Mouse (Mus musculus): ENCODE measurements around the gene Clns1a.

Gene Clns1a

GRCm38 (mm10) chr7:97696506-97697254, at the start of gene Clns1a:
Clns1a (plus strand) TSS chr7:97696634.
- in situ Hi-C loops (cut with MseI, MboI), result no loop called here

GRCm38 (mm10) chr7:97647656-97648055, 48.8 kb upstream of the Clns1a start:
- in situ Hi-C loops (cut with MseI, MboI), result no loop called here

- in situ Hi-C loops (cut with MseI, MboI), result no loop called here
Observed at GRCm38 (mm10) chr7:97650729-97651128, 45.7 kb upstream of the Clns1a start.

DNA sequence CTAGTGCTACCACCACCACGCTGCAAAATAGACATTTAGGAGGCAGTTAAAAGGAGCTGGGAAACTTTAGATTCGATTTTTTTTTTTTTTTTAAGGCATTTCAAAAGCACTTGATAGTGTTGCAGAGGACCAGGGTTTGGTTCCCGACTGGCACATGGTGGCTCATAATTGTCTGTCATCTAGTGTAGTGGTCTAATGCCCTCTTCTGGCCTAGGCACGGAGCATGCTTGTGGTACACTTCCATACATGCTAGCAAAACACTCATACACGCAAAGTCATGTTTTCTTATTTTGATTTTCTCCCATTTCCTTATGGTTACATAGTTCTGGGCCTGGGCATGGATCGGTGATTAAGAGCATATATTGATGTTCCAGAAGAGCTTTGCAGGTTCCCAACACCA, 40.3 kb upstream of the Clns1a start:
- in situ Hi-C loops (cut with MseI, MboI), result no loop called here

DNA sequence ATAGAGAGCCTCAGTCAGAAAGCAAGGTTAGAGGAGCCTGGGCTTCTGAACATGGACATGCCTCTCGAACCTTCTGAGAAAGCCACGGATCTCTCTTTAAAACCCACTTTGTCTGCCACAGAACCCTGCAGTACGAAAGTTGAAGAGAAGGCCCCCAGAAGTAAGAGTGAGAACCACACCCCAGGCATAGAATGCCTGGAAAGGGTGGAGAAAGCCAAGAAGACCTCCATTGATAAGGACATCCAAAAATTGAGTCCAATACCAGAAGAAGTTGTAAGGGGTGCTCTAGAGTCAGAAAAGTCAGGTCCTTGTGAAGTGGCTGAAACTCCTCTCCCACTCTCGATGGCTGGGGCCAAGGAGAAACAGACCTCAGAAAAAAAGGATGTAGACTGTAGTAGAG, 34.8 kb upstream of the Clns1a start:
- in situ Hi-C loops (cut with MseI, MboI), result no loop called here

- in situ Hi-C loops (cut with MseI, MboI), result no loop called here
Observed at GRCm38 (mm10) chr7:97679239-97679638, 17.2 kb upstream of the Clns1a start.

- in situ Hi-C loops (cut with MseI, MboI), result no loop called here
Observed at GRCm38 (mm10) chr7:97687831-97688230, 8.6 kb upstream of the Clns1a start.

GRCm38 (mm10) chr7:97695441-97695840, 993 bp upstream of the Clns1a start:
- in situ Hi-C loops (cut with MseI, MboI), result no loop called here

DNA sequence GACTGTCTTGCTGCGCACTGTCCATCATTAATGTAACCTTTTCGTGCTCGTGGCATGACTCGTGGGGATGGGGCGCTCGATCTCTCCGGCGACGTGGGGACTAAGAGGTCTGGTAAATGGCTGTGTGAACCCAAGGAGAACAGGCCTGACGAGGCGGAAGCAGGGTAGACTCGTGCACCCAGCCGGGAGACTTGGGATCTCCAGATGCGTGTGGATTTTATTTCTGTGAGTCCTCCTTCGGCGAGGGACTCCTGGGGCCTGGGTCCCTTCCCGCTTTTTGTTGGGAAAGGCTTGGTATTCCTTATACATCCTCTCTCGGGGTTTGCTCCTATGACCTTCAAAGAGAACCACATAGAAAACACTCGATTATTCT, 315 bp upstream of the Clns1a start:
- in situ Hi-C loops (cut with MseI, MboI), result no loop called here

- in situ Hi-C loops (cut with MseI, MboI), result no loop called here
Observed at GRCm38 (mm10) chr7:97700173-97700572, 3.7 kb downstream of the Clns1a start.

DNA sequence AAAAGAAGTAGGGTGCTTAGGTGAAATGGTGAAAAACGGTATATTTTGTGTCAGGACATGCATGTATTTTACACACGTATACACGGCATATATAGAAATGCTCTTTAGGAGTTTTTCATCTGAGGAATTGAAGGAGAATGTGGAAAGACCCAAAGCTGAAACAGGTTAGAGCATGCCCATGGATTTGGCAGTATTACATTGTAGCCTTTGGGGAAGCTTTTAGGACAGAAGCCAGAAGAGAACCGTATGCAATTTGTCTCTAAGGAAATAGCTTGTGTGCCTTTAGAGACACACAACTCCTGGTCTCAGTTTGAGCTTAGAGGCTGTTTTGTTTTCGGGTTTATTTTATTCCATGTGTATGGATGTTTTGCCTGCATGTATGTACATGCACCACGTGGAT, 4.7 kb downstream of the Clns1a start:
- in situ Hi-C loops (cut with MseI, MboI), result no loop called here

DNA sequence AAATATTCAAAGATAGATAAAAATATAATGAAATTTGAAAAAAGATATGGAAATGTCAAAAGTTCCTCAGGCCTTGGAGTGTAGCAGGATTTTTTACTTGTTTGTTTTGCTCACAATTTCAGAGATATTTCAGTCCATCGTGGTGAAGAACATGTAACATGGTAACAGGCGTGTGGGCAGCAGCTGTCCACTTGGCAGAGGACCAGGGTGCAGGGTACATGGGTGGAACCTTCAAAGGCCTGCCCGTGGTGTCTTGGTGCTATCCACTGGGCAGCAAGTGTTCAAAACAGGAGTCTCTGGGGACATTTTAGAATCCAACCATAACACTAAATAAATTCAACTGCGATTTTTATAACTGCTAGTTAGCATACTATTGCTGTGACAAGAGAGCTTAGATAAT, 10.7 kb downstream of the Clns1a start:
- in situ Hi-C loops (cut with MseI, MboI), result no loop called here

DNA sequence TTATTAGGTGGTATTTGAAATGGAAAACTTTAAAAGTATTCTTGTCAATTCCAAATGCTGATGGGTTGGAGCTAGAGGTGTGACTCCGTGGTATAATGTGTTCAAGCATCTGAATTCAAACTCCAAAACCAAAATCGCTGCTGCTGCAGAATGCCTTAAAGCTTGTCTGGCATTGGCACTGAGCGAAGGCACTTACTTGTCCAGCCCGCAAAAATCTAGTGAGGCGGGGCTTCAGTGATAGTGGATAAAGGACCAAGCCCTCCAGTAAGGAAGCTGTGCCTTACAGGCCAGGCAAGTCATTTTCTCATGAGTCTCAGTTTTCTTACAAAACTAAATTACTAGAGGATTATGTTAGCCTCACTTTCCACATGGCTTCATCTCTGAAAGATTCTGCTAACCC, 11.4 kb downstream of the Clns1a start:
- in situ Hi-C loops (cut with MseI, MboI), result no loop called here

DNA sequence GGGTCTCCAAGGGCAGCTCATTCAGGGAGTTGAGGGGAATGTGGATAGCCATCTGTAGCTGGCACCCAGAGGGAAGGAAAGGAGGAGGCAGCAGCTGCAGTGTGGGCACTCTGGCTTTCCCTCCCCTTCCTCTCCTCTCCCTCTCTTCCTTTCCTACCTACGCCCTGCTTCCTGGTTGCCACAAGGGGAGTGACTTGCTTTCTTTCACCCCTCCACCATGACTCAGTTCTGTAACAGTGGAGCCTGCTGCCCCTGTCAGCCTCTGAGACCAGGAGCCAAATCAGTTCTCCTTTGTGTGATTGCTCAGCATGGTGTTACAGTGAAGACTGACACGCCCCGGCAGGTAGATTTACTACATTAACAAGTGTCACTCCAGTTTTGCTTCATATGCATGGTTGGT, 12.8 kb downstream of the Clns1a start:
- in situ Hi-C loops (cut with MseI, MboI), result no loop called here

- in situ Hi-C loops (cut with MseI, MboI), result no loop called here
Observed at GRCm38 (mm10) chr7:97714651-97715050, 18.2 kb downstream of the Clns1a start.

DNA sequence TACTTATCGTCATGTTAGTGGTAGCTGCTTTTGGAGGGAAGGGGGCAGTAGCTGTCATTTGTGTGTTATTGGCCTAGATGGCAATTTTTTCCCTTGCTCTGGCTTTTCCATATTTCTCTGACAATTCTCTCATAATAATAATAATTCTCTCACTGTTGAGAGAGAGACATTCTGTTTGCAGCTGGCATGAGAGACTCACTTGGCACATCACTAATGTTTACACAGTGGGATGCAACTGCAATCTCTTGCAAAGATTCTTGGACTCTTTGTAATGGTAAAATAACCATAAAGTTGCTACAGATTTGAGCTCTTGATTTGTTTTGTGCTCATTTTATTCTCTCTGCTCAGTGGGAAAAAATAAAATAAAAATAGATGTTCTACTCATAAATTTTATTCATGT, 20.9 kb downstream of the Clns1a start:
- in situ Hi-C loops (cut with MseI, MboI), result no loop called here

DNA sequence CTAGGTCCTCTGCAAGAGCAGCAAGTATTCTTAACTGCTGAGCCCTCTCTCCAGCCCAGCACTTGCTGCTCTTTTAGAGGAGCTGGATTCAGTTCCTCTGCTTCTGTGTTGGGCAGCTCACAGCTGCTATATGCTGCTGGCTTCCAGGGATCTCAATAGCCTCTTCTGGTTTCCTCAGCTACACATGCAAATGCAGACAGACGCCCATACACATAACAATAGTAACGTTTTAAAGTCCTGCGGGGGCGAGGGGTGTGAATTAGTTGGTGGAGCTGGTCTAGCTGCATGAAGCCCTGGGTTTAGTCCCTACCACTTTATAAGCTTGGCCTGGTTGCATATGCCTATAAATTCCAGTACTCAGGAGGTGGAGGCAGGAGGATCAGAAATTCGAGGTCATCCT, 22.6 kb downstream of the Clns1a start:
- in situ Hi-C loops (cut with MseI, MboI), result no loop called here

DNA sequence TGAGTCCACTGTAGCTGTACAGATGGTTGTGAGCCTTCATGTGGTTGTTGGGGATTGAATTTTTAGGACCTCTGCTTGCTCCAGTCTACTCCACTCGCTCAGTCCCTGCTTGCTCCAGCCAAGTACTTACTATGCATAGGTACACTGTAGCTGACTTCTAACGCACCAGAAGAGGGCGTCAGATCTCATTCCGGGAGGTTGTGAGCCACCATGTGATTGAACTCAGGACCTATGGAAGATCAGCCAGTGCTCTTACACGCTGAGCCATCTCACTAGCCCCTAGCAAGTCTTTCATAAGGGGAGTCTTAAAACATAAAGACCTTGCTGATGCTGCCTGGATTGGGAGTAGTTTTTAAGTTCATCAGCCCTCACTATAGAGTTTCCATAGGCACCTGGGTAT, 23.7 kb downstream of the Clns1a start:
- in situ Hi-C loops (cut with MseI, MboI), result no loop called here

- in situ Hi-C loops (cut with MseI, MboI), result no loop called here
Observed at GRCm38 (mm10) chr7:97722278-97722918, 26.0 kb downstream of the Clns1a start.

GRCm38 (mm10) chr7:97723646-97724538, 27.5 kb downstream of the Clns1a start:
- in situ Hi-C loops (cut with MseI, MboI), result no loop called here

DNA sequence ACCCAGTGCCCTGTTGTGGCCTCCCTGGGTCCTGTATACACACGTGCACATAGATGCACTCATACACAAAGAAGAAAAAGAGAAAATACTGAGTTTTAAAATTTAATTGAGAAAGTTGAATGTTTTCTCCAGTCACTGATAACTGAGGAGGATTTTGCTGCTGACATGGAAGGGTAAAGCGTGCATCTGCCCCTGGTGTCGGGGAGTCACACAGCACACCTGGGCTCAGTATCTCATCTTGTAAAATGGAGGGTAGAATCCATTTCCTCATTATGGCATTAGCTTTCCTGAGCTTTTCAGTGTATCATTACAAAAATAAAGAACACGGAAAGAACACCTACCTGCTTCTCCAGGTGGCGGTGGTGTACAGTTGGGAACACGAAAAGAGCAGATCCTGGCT, 29.0 kb downstream of the Clns1a start:
- in situ Hi-C loops (cut with MseI, MboI), result no loop called here

- in situ Hi-C loops (cut with MseI, MboI), result no loop called here
Observed at GRCm38 (mm10) chr7:97726080-97726479, 29.6 kb downstream of the Clns1a start.

GRCm38 (mm10) chr7:97726778-97727177, 30.3 kb downstream of the Clns1a start:
- in situ Hi-C loops (cut with MseI, MboI), result no loop called here
